ENCODE assay signal across 16 mouse cellular contexts in the genomic region with DNA sequence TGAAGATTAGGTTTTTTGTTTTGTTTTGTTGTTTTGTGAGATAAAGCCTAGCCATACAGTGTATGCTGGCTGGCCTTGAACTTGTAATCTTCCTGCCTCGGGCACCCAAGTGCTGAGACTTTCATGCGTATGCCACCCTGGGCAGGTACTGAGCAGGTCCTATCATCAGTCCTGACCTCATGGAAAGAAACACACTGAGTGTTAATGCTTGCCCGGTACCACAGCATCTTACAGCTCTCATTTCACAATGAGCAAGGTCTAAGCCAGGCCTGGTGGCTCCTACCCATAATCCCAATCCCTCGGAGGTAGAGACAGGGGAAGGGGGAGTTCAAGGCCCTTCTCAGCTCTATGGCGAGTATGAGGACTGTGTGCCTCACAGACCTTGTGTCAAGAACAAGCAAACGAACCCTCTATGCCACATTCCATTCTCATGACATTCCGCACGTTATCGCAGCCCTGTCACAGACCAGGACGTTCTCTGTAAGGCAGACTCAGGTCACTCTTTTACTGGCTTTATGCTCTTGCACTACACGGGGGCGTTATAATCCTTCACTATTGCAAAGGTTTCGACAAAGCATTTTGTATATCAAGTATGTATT. TPM values are rescaled to one million over a fixed set of nuclear protein-coding genes. Genes with fewer than 3 reads are reported as not detected.
A peak's percentile ranks its signal among the peaks of the same experiment; 100 is the strongest.
DNase-seq lines count a peak whose midpoint lies in the region; ATAC-seq and TF ChIP-seq lines count a peak whose summit lies in the region.
"Had no signal": no experiment of that assay in that cellular context is flagged by ENCODE, and none has a peak within 500 bp of the region (broad histone marks: within the 10 kb centered on the region; RNA-seq: fewer than 3 reads in every experiment).

No protein-coding gene starts in this region.

- peak; percentile 34; the same call in 1 of the 2 replicates for ATAC-seq in hindbrain, embryonic 15.5 days (ENCODE audit: low FRiP score, low read depth)
- no peak for ATAC-seq in hindbrain, embryonic 14.5 days (ENCODE audit: low FRiP score)
- ATAC-seq in heart, embryonic 14.5 days (ENCODE audit: insufficient number of reproducible peaks, insufficient read depth, low FRiP score, low read depth): peak; percentile 77; the same call in 1 of the 2 replicates
- ATAC-seq in lung, postnatal 0 days: peak; percentile 81
- ATAC-seq: CD4-positive, CD25-positive, alpha-beta regulatory T cell, adult 4 months; forebrain, postnatal 0 days; midbrain, embryonic 16.5 days had no signal

- H3K4me2 ChIP-seq in hindbrain, embryonic 15.5 days: no peak overlapping the region
- H3K4me2 ChIP-seq in hindbrain, embryonic 14.5 days (replicated peaks): no peak overlapping the region
- H3K4me2 ChIP-seq in heart, embryonic 14.5 days (ENCODE audit: low read length): no peak overlapping the region
- no peak overlapping the region for H3K4me2 ChIP-seq in lung, postnatal 0 days (replicated peaks; ENCODE audit: low read depth, low read length)
- H3K4me2 ChIP-seq: embryonic facial prominence, embryonic 15.5 days; neural tube, embryonic 13.5 days had no signal

- peaks cover 11% of the 10 kb centered on the region; the same call in 1 of the 2 replicates for H3K36me3 ChIP-seq in hindbrain, embryonic 15.5 days
- no peaks in the 10 kb centered on the region; the same call in 1 of the 2 replicates for H3K36me3 ChIP-seq in hindbrain, embryonic 14.5 days (replicated peaks; ENCODE audit: control insufficient read depth, insufficient read depth)
- peaks cover 6% of the 10 kb centered on the region for H3K36me3 ChIP-seq in heart, embryonic 14.5 days (ENCODE audit: control insufficient read depth, insufficient read depth, low read length)
- no peaks in the 10 kb centered on the region for H3K36me3 ChIP-seq in lung, postnatal 0 days (ENCODE audit: insufficient read depth, low read length)

- 82% methylated on average over 13 of the region's 13 CpGs for WGBS in hindbrain, embryonic 15.5 days
- WGBS in hindbrain, embryonic 14.5 days: 90% methylated on average over 13 of the region's 13 CpGs
- 26% methylated on average over 13 of the region's 13 CpGs for WGBS in heart, embryonic 14.5 days
- 53% methylated on average over 13 of the region's 13 CpGs for WGBS in lung, postnatal 0 days

- H3K27me3 ChIP-seq in hindbrain, embryonic 15.5 days: no peaks in the 10 kb centered on the region
- H3K27me3 ChIP-seq in hindbrain, embryonic 14.5 days (ENCODE audit: control insufficient read depth, insufficient read depth, low read length): no peaks in the 10 kb centered on the region
- H3K27me3 ChIP-seq in heart, embryonic 14.5 days (ENCODE audit: control insufficient read depth, insufficient read depth, low read length): no peaks in the 10 kb centered on the region
- no peaks in the 10 kb centered on the region for H3K27me3 ChIP-seq in lung, postnatal 0 days (replicated peaks; ENCODE audit: insufficient read depth, low read length)
- H3K27me3 ChIP-seq: embryonic facial prominence, embryonic 15.5 days; neural tube, embryonic 13.5 days had no signal

- DNase-seq in hindbrain, embryonic 14.5 days (ENCODE audit: low spot score): no peak
- DNase-seq in ZHBTc4 (ENCODE audit: low read depth, low spot score): peak; percentile 11
- peak; percentile 46 for DNase-seq in lung, postnatal 0 days (ENCODE audit: low spot score)
- no peak for DNase-seq in frontal cortex, postnatal 14 days (ENCODE audit: low spot score in 2 of 2)
- DNase-seq in cerebellum, postnatal 14 days: no peak
- DNase-seq: adrenal gland, postnatal 10 days; forebrain, postnatal 0 days; right cerebral cortex, adult 18-20 months; thymus, postnatal 14 days had no signal

- TF ChIP-seq CTCF in lung, postnatal 0 days (IDR thresholded peaks at IDR 0.05): no peak

- H3K9ac ChIP-seq in hindbrain, embryonic 15.5 days: no peak overlapping the region
- H3K9ac ChIP-seq in hindbrain, embryonic 14.5 days: no peak overlapping the region
- no peak overlapping the region for H3K9ac ChIP-seq in heart, embryonic 14.5 days (ENCODE audit: low read length)
- H3K9ac ChIP-seq in lung, postnatal 0 days (replicated peaks; ENCODE audit: low read depth): no peak overlapping the region
- H3K9ac ChIP-seq: embryonic facial prominence, embryonic 15.5 days; forebrain, postnatal 0 days; neural tube, embryonic 13.5 days had no signal

- H3K9me3 ChIP-seq in hindbrain, embryonic 15.5 days: no peaks in the 10 kb centered on the region
- no peaks in the 10 kb centered on the region for H3K9me3 ChIP-seq in hindbrain, embryonic 14.5 days (ENCODE audit: control insufficient read depth, low read length)
- no peaks in the 10 kb centered on the region for H3K9me3 ChIP-seq in heart, embryonic 14.5 days (ENCODE audit: control insufficient read depth, low read length)
- H3K9me3 ChIP-seq in lung, postnatal 0 days (ENCODE audit: low read length): no peaks in the 10 kb centered on the region
- H3K9me3 ChIP-seq: embryonic facial prominence, embryonic 15.5 days; neural tube, embryonic 13.5 days had no signal

- no peak for TF ChIP-seq EP300 in lung, postnatal 0 days (IDR thresholded peaks at IDR 0.05)

- H3K4me3 ChIP-seq in hindbrain, embryonic 15.5 days: no peak overlapping the region
- H3K4me3 ChIP-seq in hindbrain, embryonic 14.5 days (replicated peaks; ENCODE audit: low read length): no peak overlapping the region
- H3K4me3 ChIP-seq in heart, embryonic 14.5 days (ENCODE audit: control insufficient read depth in 1 of 2, insufficient read depth in 1 of 2, low read depth in 1 of 2, low read length in 2 of 2): no peak overlapping the region
- H3K4me3 ChIP-seq in lung, postnatal 0 days (ENCODE audit: low read depth, low read length): no peak overlapping the region
- H3K4me3 ChIP-seq: embryonic facial prominence, embryonic 15.5 days; left cerebral cortex, adult 2 months; neural tube, embryonic 13.5 days had no signal

- H3K27ac ChIP-seq in hindbrain, embryonic 15.5 days (replicated peaks): no peak overlapping the region
- H3K27ac ChIP-seq in hindbrain, embryonic 14.5 days: no peak overlapping the region
- peak overlapping the region; percentile 76 to 87 for H3K27ac ChIP-seq in heart, embryonic 14.5 days (replicated peaks in 1 of 2; ENCODE audit: control insufficient read depth in 1 of 2, insufficient read depth in 1 of 2, low read depth in 2 of 2, low read length in 2 of 2)
- H3K27ac ChIP-seq in lung, postnatal 0 days (ENCODE audit: low read length): no peak overlapping the region
- H3K27ac ChIP-seq: embryonic facial prominence, embryonic 15.5 days; left cerebral cortex, adult 2 months; neural tube, embryonic 13.5 days had no signal

- H3K4me1 ChIP-seq in hindbrain, embryonic 15.5 days (replicated peaks): no peaks in the 10 kb centered on the region
- H3K4me1 ChIP-seq in hindbrain, embryonic 14.5 days (replicated peaks; ENCODE audit: control insufficient read depth, insufficient read depth, low read length): no peaks in the 10 kb centered on the region
- peaks cover 5 to 15% of the 10 kb centered on the region in 2 experiments for H3K4me1 ChIP-seq in heart, embryonic 14.5 days (ENCODE audit: control insufficient read depth in 2 of 2, insufficient read depth in 2 of 2, low read length in 2 of 2)
- H3K4me1 ChIP-seq in lung, postnatal 0 days (ENCODE audit: insufficient read depth, low read depth, low read length): no peaks in the 10 kb centered on the region
- H3K4me1 ChIP-seq: neural tube, embryonic 13.5 days had no signal

RNA-seq across cellular contexts. Expression of a gene that starts 29.6 kb away (rescaled TPM):
- polyA plus RNA-seq in hindbrain, embryonic 15.5 days (2015; fragmentation: Nextera tagmentation; extraction: Ambion mirVana): 18.3 and 22.8 TPM in 2 replicates
- polyA plus RNA-seq in hindbrain, embryonic 14.5 days (2014; fragmentation: Nextera tagmentation; extraction: Ambion mirVana): 20.2 and 20.4 TPM in 2 replicates
- 75.7 and 78.5 TPM in 2 replicates for polyA plus RNA-seq in heart, embryonic 14.5 days (2014; fragmentation: Nextera tagmentation; extraction: Ambion mirVana)
- 209 and 242 TPM in 2 replicates for polyA plus RNA-seq in lung, postnatal 0 days (2015; fragmentation: Nextera tagmentation; extraction: Ambion mirVana)

RNA-seq across cellular contexts. Expression of a gene that starts 46.1 kb away (rescaled TPM):
- polyA plus RNA-seq in hindbrain, embryonic 15.5 days (2015; fragmentation: Nextera tagmentation; extraction: Ambion mirVana): 144 TPM in 2 replicates
- polyA plus RNA-seq in hindbrain, embryonic 14.5 days (2014; fragmentation: Nextera tagmentation; extraction: Ambion mirVana): 107 and 126 TPM in 2 replicates
- polyA plus RNA-seq in heart, embryonic 14.5 days (2014; fragmentation: Nextera tagmentation; extraction: Ambion mirVana): 24.6 and 28.7 TPM in 2 replicates
- polyA plus RNA-seq in lung, postnatal 0 days (2015; fragmentation: Nextera tagmentation; extraction: Ambion mirVana): 49.3 and 61.1 TPM in 2 replicates

Comparison
In these comparisons a context has a peak if more than half of its experiments do, and no peak if none do; other contexts are left out.
1. H3K27ac ChIP-seq: peak in heart, embryonic 14.5 days (2 of 2); none in hindbrain, embryonic 15.5 days (single experiment), hindbrain, embryonic 14.5 days (single experiment) and lung, postnatal 0 days (single experiment).
2. DNase-seq: peak in ZHBTc4 (single experiment) and lung, postnatal 0 days (single experiment); none in hindbrain, embryonic 14.5 days (single experiment), frontal cortex, postnatal 14 days (0 of 2) and cerebellum, postnatal 14 days (0 of 2).